Mouse (Mus musculus) embryo, embryonic 9.5 days (tissue): Measurements from ENCODE around the gene 6430571L13Rik.

Source experiments
- DNase-seq: peaks from one replicate; pipeline ENCODE4 v3.0.0-alpha.2; 2017; ENCODE audit errors: extremely low spot score

6430571L13Rik gene

DNA sequence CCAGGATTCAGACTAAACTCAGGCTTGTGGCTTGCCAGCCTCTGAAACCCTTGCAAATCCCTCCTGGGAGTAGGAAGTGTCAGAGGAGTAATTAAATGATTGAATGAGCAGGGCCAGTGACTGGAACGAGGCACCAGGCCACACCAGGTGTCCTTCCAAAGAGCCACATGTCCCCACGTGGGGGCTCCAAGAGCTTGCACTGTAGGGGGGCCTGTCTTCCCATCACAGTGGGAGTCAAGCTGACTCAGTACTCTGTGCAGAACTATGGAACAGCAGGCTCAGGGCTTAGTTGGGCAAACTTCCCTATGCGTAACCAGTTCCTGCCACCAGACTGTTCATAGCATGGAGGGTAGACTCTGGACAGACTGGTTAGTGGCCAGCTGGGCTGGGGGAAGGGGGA lies 44.0 kb downstream of the 6430571L13Rik start:
- DNase-seq = no peak

DNA sequence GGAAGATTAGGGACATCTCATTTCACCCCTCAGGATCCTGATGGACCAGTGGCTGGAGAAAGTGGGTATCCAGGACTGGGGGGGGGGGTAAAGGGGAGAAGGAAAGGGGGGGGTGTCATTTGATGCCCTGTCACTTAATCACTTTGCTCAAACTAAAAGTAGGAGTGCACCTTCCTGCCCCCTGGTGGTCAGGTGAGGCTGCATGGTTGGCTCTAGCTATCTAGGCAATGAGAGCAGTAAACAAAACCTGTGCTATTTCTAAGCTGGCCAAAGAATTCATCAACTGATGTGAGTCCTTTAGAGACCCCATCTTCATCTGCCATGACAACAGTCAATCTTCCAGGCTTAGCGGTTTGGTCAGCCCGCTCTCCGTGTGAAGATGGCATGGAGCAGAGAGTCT lies 46.3 kb downstream of the 6430571L13Rik start:
- DNase-seq = no peak

DNA sequence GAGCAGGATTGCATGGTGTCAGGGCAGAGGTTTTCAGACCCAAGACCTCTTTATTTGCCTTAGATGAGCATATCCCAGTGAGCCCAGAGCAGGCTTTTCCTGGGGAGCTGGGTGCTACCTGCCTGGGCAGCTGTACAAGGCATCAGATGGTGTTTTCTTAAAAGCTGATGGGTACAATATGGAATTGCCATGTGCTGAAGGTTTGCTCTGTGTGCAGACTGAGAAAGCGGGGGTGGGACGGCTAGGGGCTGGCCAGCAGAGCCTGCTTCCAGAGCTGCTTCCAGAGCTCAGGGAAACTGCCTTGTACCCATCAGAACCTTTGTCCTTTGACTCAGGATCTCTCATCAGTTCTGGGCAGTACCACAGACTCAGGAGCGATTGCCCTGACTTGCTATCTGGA lies 47.3 kb downstream of the 6430571L13Rik start:
- no peak for DNase-seq

DNA sequence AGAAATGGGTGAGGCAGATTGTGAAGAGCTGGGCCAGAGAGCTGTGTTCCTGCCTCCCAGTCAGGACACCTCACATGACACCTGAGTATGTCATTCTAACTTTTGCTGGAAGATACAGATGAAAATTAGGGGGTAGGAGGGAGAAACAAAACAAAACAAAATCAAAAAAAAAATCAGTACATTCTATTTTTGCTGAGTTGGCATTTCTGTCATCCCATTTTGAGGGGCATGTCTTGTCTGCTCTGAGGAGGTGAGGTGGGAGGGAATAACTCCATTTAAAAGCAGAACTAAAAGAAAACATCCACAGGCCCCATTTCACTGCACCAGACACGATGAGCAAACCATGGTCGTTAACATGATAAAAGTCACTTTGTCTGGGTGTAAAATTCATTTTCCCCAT lies 47.9 kb downstream of the 6430571L13Rik start:
- no peak for DNase-seq

DNA sequence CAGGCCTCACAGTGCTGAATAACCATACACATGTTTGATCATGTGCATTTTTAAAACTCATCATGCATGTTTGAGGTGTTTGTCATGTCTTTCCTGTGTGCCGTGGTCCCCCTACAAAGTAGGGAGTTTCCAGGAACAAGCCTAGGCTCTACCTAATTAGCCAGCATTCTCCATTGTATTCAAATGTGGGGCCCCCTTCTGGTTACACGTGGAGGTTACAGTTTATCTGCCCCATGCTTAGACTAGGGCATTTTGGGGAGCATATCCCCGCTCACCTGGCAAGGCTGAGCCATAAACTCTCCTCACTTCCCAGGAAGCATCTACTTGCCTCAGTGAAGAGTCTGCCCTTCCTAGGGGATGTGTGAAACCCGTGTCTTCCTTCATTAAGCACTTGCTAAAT lies 56.0 kb downstream of the 6430571L13Rik start:
- DNase-seq = no peak

DNA sequence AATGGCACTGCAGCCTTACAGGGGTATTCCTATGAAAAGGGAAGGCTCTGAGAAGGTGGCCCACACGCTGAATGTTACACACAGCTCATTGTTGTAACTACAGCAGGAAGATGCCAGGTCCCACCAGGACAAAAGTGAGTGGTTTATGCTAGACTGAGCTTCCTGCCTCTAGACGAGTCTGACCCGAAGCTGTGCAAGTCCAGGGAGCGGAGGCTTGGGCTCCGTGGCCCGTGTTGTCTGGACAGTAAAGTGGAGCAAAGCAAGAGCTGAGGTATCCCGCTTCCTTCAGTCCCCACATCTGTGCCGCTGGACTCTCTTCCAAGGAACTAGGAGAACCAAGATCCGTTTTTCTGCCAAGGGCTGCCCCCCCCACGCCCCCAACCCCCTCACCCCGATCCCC lies 58.6 kb downstream of the 6430571L13Rik start:
- no peak for DNase-seq

DNA sequence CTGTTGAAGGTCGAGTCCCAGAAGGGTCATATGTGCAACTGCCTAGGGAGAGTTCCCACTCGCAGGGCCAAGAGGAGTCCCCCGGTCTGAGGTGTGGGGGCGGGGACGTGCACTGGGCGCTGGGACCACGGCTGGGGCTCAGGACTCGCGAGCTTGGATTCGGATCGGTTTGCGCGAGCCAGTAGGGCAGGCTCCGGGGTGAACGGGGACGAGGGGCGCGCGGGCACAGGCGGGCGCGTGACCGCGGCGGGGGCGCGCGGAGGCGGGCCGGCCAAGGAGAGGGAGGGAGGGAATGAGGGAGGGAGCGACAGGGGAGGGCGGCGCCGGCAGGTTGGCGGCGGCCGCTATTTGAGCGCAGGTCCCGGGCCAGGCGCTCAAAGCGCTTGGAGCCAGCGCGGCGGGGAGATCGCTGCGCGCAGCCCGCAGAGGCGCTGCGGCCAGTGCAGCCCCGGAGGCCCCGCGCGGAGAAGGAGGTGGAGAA lies 59.1 kb downstream of the 6430571L13Rik start, which contains the start of gene Cacna2d2:
Gene Cacna2d2 (plus strand): TSS at position 122 of the 481 bp plus-strand sequence.
- peak; percentile 84 for DNase-seq

DNA sequence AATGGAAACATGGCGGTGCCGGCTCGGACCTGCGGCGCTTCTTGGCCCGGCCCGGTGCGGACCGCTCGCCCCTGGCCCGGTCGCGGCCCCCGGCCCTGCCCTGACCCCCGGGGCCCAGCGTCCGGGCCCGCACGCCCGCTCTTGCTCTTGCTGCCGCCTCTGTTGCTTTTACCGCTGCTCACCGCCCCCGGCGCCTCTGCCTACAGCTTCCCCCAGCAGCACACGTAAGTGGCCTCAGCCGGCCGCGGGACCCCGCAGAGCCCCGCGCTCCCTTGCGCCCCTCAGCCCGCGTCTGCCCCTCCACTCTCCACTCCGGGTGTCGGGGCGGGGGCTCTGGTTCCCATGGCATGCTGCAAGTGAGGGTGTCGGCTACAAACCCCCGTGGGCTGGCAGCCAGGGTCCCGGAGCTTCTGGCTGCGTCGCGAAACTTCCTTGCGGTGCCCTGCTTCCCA lies 59.7 kb downstream of the 6430571L13Rik start:
- peak; percentile 46 for DNase-seq

DNA sequence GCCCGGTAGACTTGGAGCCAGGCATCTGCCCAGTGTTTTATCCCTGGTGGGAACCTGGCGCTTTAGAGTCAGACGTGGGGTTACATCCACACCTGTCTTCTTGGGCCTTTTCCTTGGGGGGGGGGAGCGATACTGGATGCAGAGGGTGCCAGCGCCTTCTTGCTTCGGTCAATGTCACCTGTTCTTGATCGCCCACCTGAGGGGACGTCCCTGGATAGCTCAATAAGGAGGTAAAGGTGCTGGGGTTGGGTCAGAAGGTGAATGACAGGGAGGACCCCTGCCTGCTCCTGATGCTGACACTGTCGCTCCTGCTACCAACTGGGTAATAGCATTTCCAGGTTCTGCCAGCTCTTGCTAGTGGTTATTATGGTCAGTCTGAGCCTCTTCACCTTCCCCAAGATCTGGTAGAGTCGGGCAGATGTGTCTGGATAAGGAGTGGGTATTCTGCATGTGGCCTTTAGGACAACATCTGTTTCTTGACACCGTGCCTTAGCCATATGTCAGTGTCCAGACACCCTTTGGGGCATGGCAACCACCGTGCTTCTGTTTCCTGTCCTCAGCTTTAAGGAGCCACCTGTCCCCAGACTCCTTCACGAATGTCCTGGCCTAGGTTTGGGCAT lies 60.4 kb downstream of the 6430571L13Rik start:
- DNase-seq = no peak
